Mouse (Mus musculus) kidney, adult 2 months (tissue): ENCODE measurements at regions not wholly inside any gene's neighbourhood (a gene's known extent, or its start where the extent isn't known, plus 50 kb on each side); places are given as distances from the start of the nearest gene placed in this dataset.
A peak's percentile ranks its signal among the peaks of the same experiment; 100 is the strongest.

Experiments
- DNase-seq: peaks from one replicate; pipeline ENCODE4 v3.0.0; 2021
- H3K27ac ChIP-seq: fragments of 200-500 bp; 2 replicates; pipeline ENCODE4 v1.5.1; 2012; ENCODE audit warnings: low read depth, low read length, control low read depth, inconsistent platforms; ENCODE audit not compliant: insufficient read depth
- H3K27me3 ChIP-seq: fragments of 200-500 bp; replicated peaks from 2 replicates; pipeline ENCODE4 v1.6.1; 2012; ENCODE audit warnings: mild to moderate bottlenecking, moderate library complexity, low read length, inconsistent platforms; ENCODE audit not compliant: control insufficient read depth, insufficient read depth
- H3K36me3 ChIP-seq: fragments of 200-500 bp; 2 replicates; pipeline ENCODE4 v1.6.1; 2012; ENCODE audit warnings: mild to moderate bottlenecking, moderate library complexity, low read length, inconsistent platforms; ENCODE audit not compliant: control insufficient read depth, insufficient read depth
- H3K4me1 ChIP-seq: fragments of 200-500 bp; 2 replicates; pipeline ENCODE4 v1.6.1; 2011; ENCODE audit warnings: low read length; ENCODE audit not compliant: control insufficient read depth, insufficient read depth
- H3K4me3 ChIP-seq: fragments of 200-500 bp; 2 replicates; pipeline ENCODE4 v1.5.1; 2011; ENCODE audit warnings: mild to moderate bottlenecking, low read depth, low read length, control low read depth; ENCODE audit not compliant: insufficient read depth
- CTCF ChIP-seq: fragments of 200-500 bp; conservative IDR thresholded peaks from 2 replicates; pipeline ENCODE4 v1.5.1; 2011; ENCODE audit warnings: low read depth, mild to moderate bottlenecking, control low read depth, low read length, moderate library complexity, mixed read lengths; ENCODE audit not compliant: insufficient read depth, insufficient read length
- POLR2A ChIP-seq: fragments of 200-500 bp; IDR thresholded peaks from one replicate; pipeline ENCODE4 v1.6.1; 2011; ENCODE audit warnings: low read depth, low read length, control low read depth
- WGBS: fragments of 180-500 bp; shearing (Covaris S2); methylation state at CpG from one replicate; pipeline ENCODE4 v1.1.7; 2018; 5-methylcytosine and 5-hydroxymethylcytosine counted together

DNA sequence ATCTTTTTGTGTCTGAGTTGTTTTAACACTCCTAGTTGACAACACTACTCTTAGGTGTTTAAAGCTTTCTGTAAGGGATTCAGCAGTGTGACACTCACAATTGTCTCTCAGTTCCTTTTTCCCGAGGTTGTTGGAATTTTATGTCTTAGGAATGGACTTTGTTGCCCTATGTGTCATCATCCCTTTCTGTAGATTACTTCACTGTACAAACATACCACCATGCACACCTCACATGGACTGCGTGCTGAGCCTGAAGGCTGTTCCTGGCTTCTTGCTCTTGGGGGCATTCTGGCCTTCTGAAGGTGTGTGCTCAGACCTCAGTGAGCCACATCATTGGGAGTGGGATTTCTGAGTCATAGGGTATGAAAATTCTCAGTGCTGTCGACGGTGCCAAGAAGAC lies 358.1 kb downstream of the Etnk1 start:
- DNase-seq, result no peak
- H3K27me3 ChIP-seq, result no peaks in the 10 kb centered on the region
- TF ChIP-seq POLR2A, result no peak
- TF ChIP-seq CTCF, result no peak
- no peaks in the 10 kb centered on the region for H3K36me3 ChIP-seq
- 89% methylated on average over 4 of the region's 4 CpGs for WGBS
- H3K4me1 ChIP-seq, result no peaks in the 10 kb centered on the region
- no peak overlapping the region for H3K27ac ChIP-seq
- H3K4me3 ChIP-seq, result no peak overlapping the region

DNA sequence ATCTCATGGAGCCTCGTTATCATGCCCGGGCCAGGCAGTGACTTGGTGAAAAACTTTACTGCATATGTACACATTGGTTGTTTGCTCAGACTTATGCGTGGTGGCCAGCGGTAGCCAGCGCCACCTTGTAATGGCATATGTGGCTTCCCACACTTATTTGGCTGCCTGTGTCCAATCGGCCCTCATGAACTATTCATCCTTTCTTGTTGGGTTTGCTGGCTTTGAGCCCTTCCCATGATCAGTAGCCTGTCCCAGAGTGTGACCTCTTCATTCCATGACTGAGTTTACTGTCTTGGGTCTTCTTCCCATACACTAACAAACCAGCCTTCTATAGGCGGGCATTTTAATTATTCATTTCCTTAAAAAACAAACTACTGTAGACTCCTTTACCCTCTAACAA lies 361.9 kb downstream of the Etnk1 start:
- 94% methylated on average over 7 of the region's 7 CpGs for WGBS
- no peaks in the 10 kb centered on the region for H3K4me1 ChIP-seq
- DNase-seq, result no peak
- TF ChIP-seq POLR2A, result no peak
- no peak for TF ChIP-seq CTCF
- H3K27me3 ChIP-seq, result no peaks in the 10 kb centered on the region
- H3K4me3 ChIP-seq, result no peak overlapping the region
- no peak overlapping the region for H3K27ac ChIP-seq
- H3K36me3 ChIP-seq, result no peaks in the 10 kb centered on the region

DNA sequence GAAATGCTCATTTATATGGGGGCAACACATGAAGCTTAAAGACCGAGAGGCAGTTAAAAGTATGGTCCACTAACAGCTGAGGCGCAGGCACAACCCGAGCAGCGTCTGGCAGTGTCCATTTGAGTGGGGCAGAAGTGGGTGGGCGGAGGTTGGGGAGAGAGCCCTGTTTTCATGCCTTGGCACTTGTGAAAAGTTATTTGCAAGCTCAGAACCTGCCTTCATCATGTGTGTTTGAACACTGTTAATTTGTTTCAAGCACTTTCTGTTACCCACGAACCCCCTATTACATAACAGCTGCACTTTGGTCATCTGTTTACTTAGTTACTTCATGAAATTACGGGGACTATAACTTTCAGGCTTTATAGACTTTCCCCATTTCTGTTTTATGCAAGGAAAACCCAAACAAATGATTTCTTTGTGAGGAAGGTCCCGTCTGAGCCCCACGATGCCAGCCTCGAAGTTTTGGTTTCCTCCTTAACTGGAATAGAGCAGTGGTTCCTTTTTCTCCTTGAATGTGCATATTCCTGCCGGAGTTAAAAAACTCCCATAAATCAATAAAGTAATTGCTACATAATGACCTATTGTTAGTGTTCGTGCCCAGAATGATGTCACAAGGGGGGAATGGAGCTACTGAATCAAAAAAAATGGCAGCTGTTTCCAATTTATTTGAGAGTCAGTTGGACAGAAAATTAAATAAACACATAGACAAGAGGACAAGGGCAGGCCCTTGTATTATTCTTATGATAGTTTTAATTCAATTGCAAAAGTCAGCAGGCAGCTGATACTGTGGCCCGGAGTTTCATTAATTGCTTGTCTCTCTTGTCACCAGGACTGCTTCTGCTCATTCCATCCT lies 363.6 kb downstream of the Etnk1 start:
- no peak overlapping the region for H3K27ac ChIP-seq
- H3K4me3 ChIP-seq, result no peak overlapping the region
- DNase-seq, result peak; percentile 47
- 52% methylated on average over 13 of the region's 13 CpGs for whole genome bisulfite sequencing
- H3K36me3 ChIP-seq, result no peaks in the 10 kb centered on the region
- no peaks in the 10 kb centered on the region for H3K27me3 ChIP-seq
- TF ChIP-seq CTCF, result no peak
- no peak for TF ChIP-seq POLR2A
- H3K4me1 ChIP-seq, result no peaks in the 10 kb centered on the region

DNA sequence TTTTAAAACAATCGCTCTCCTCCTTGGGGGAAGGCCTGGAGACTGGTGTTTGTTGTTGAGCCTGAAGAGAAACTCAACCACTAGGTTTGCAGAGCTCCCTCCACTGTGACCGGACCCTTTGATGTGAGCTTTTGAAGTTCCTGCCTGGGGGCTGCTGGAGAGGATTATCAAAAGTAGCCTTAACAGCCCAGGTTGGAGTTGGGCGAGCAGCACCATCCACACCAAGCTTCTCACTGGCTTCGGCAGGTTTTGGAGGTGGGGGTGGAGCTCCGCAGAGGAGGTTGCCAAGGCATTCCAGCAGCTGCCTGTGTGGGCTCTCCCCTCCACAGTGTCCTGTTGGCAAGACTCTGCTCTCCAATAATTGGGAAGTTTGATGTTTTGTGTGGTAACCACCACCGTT lies 364.5 kb downstream of the Etnk1 start:
- Histone ChIP-seq H3K36me3 (no peaks in the 10 kb centered on the region), H3K27me3 (no peaks in the 10 kb centered on the region), H3K27ac (no peak overlapping the region), H3K4me3 (no peak overlapping the region), H3K4me1 (no peaks in the 10 kb centered on the region)
- TF ChIP-seq POLR2A (no peak), CTCF (no peak)
- no peak for DNase-seq
- 37% methylated on average over 6 of the region's 6 CpGs for WGBS

DNA sequence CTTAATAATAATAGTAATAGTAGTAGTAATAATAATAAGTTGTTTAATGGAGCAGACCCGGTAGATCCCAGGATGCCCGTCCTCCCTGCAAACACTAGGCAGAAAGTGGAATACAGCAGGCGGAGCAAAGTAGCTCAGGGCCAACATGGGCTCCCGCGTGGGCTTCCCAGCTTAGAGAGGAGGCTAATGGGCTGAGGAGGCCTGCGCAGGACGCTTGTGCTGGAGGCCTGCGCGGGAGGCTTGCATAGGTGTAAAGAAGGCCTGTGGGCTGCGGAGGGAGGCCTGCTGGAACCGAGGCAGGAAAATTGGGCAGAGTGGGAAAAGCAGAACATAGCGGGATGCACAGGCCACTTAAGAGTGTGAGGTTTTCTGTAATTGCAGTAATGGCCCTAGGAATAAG lies 365.4 kb downstream of the Etnk1 start:
- Histone ChIP-seq H3K27me3 (no peaks in the 10 kb centered on the region), H3K36me3 (no peaks in the 10 kb centered on the region), H3K4me1 (no peaks in the 10 kb centered on the region), H3K4me3 (no peak overlapping the region), H3K27ac (no peak overlapping the region)
- no peak for DNase-seq
- 91% methylated on average over 12 of the region's 12 CpGs for WGBS
- TF ChIP-seq POLR2A (no peak), CTCF (no peak)

DNA sequence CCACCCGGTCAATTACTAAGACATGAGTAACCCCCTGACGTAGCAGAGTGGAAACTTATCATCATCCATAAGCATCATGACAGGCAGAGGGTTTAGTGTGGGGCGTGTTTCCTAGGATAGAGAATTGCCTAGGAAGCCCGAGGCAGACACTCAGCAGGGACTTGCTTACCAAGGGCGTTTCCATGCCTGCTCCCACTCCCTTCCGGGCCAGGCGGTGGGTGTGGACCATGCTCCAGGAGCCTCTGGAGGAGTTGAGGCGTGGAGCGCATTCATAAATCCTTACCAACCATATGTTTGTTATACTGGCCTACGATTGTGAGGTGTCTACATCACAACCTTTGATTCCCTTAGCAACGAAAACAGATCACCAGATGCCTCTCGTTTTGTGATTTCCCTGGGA lies 368.2 kb downstream of the Etnk1 start:
- no peaks in the 10 kb centered on the region for H3K27me3 ChIP-seq
- no peaks in the 10 kb centered on the region for H3K4me1 ChIP-seq
- no peak for DNase-seq
- H3K36me3 ChIP-seq, result no peaks in the 10 kb centered on the region
- H3K4me3 ChIP-seq, result no peak overlapping the region
- 63% methylated on average over 12 of the region's 12 CpGs for WGBS
- no peak overlapping the region for H3K27ac ChIP-seq
- TF ChIP-seq CTCF (no peak), POLR2A (no peak)

DNA sequence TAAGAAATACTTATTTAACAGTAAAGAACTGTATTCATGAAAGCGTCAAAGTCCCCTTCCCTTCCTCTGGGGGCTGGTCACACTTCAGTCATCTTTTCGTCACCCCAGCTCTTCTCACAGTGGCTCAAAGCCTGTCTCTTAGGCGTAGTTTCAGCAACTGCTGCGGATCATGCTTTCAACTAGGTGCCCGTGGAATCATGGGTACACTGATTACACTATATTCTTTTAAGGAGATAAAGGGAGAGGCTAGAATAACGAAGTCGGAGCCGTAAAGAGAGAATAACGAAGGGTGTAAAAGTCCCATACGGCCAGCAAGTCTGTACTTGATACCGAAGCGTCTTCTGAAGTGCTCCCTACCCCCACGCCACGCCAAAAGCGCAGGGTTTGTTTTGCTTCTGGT lies 368.7 kb downstream of the Etnk1 start:
- TF ChIP-seq POLR2A (no peak), CTCF (no peak)
- no peak for DNase-seq
- no peak overlapping the region for H3K27ac ChIP-seq
- H3K36me3 ChIP-seq, result no peaks in the 10 kb centered on the region
- H3K4me1 ChIP-seq, result no peaks in the 10 kb centered on the region
- no peaks in the 10 kb centered on the region for H3K27me3 ChIP-seq
- WGBS, result 64% methylated on average over 15 of the region's 15 CpGs
- H3K4me3 ChIP-seq, result no peak overlapping the region
